Mouse (Mus musculus): ENCODE measurements at regions not wholly inside any gene's neighbourhood (a gene's known extent, or its start where the extent isn't known, plus 50 kb on each side); places are given as distances from the start of the nearest gene placed in this dataset.
A peak's percentile ranks its signal among the peaks of the same experiment; 100 is the strongest.

GRCm38 (mm10) chr1:42295841-42296240 is 399.7 kb upstream of the Pou3f3 start:
- DNase-seq (ENCODE audit: inconsistent ontology term) = no peak

- no peak for DNase-seq (ENCODE audit: inconsistent ontology term)
Measured at GRCm38 (mm10) chr1:42309251-42309650, 386.3 kb upstream of the Pou3f3 start.

- no peak for DNase-seq (ENCODE audit: inconsistent ontology term)
Measured at GRCm38 (mm10) chr1:42313494-42313893, 382.1 kb upstream of the Pou3f3 start.

GRCm38 (mm10) chr1:42351884-42352283 is 343.7 kb upstream of the Pou3f3 start:
- peak; percentile 1 for DNase-seq (ENCODE audit: inconsistent ontology term)

- no peak for DNase-seq (ENCODE audit: inconsistent ontology term)
Measured at GRCm38 (mm10) chr1:42352389-42352788, 343.2 kb upstream of the Pou3f3 start.

GRCm38 (mm10) chr1:42353096-42353495 is 342.5 kb upstream of the Pou3f3 start:
- peak; percentile 7 for DNase-seq (ENCODE audit: inconsistent ontology term)

GRCm38 (mm10) chr1:42354020-42354419 is 341.5 kb upstream of the Pou3f3 start:
- no peak for DNase-seq (ENCODE audit: inconsistent ontology term)

GRCm38 (mm10) chr1:42362438-42362837 is 333.1 kb upstream of the Pou3f3 start:
- DNase-seq (ENCODE audit: inconsistent ontology term) = no peak

- no peak for DNase-seq (ENCODE audit: inconsistent ontology term)
Measured at GRCm38 (mm10) chr1:42365648-42366324, 329.8 kb upstream of the Pou3f3 start.

GRCm38 (mm10) chr1:42387919-42388684 is 307.5 kb upstream of the Pou3f3 start:
- DNase-seq (ENCODE audit: inconsistent ontology term) = no peak

- no peak for DNase-seq (ENCODE audit: inconsistent ontology term)
Measured at GRCm38 (mm10) chr1:42388740-42389139, 306.8 kb upstream of the Pou3f3 start.

- DNase-seq (ENCODE audit: inconsistent ontology term) = no peak
Measured at GRCm38 (mm10) chr1:42395651-42396260, 299.8 kb upstream of the Pou3f3 start.

- no peak for DNase-seq (ENCODE audit: inconsistent ontology term)
Measured at GRCm38 (mm10) chr1:42398461-42399154, 297.0 kb upstream of the Pou3f3 start.

GRCm38 (mm10) chr1:42415817-42416538 is 279.6 kb upstream of the Pou3f3 start:
- no peak for DNase-seq (ENCODE audit: inconsistent ontology term)

GRCm38 (mm10) chr1:42416539-42417218 is 278.9 kb upstream of the Pou3f3 start:
- DNase-seq (ENCODE audit: inconsistent ontology term) = no peak

GRCm38 (mm10) chr1:42417815-42418214 is 277.8 kb upstream of the Pou3f3 start:
- no peak for DNase-seq (ENCODE audit: inconsistent ontology term)

GRCm38 (mm10) chr1:42418233-42418632 is 277.3 kb upstream of the Pou3f3 start:
- DNase-seq (ENCODE audit: inconsistent ontology term) = no peak

- DNase-seq (ENCODE audit: inconsistent ontology term) = no peak
Measured at GRCm38 (mm10) chr1:42436366-42436998, 259.1 kb upstream of the Pou3f3 start.

- DNase-seq (ENCODE audit: inconsistent ontology term) = no peak
Measured at GRCm38 (mm10) chr1:42468365-42468764, 227.2 kb upstream of the Pou3f3 start.

GRCm38 (mm10) chr1:42471846-42472494 is 223.6 kb upstream of the Pou3f3 start:
- DNase-seq (ENCODE audit: inconsistent ontology term) = no peak
